In the genomic region with DNA sequence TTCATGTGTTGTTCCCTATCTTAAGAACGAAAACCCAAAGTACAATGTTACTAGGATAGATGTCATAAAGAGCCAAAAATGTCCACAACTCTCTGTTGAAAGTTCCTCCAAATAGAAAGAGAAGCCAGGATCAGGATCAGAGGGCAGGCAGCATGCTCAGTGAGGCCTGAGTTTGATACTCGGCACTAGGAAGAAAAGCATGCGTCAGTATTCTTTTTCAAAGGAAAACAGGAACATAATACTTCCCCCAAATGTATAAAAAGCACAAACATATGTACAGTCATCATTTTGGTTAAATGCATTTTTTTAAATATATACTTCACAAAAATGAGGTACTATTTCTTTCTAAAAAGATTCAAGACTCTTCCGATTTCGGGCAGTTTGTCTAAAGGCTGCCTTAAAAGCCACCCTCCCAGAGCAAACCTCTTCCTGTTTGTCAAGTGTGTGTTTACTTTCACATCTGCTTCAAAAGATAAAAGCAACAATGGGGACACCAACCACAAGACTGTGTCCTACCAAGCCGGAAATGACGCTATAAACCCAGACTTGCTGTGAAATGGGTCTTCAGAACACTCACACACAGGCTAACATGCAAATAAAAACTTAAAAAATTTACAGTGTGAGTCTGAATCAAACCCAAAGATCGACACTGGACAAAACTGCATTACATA, we compare ENCODE assay signal across 10 mouse cellular contexts. TPM values are rescaled to one million over a fixed set of nuclear protein-coding genes. Genes with fewer than 3 reads are reported as not detected.
DNase-seq lines count a peak whose midpoint lies in the region; ATAC-seq and TF ChIP-seq lines count a peak whose summit lies in the region.
"Had no signal": no experiment of that assay in that cellular context is flagged by ENCODE, and none has a peak within 500 bp of the region (broad histone marks: within the 10 kb centered on the region; RNA-seq: fewer than 3 reads in every experiment).

No protein-coding gene starts in this region.

- H3K36me3 ChIP-seq in lung, embryonic 16.5 days (ENCODE audit: control insufficient read depth, insufficient read depth, low read length) = no peaks in the 10 kb centered on the region

- H3K4me3 ChIP-seq in lung, adult 2 months (replicated peaks; ENCODE audit: extremely low read depth, low read depth, low read length) = no peak overlapping the region
- H3K4me3 ChIP-seq in cortical plate, adult 2 months (ENCODE audit: insufficient read depth, low read length) = no peak overlapping the region
- no peak overlapping the region for H3K4me3 ChIP-seq in lung, embryonic 16.5 days (ENCODE audit: low read length)

- peak; percentile 51 to 68 for DNase-seq in lung, adult 18-20 months
- no peak for DNase-seq in lung, adult 2 months
- peak; percentile 67 for DNase-seq in thymus, postnatal 14 days
- no peak for DNase-seq in ovary, postnatal 10 days (ENCODE audit: low spot score)
- DNase-seq in embryo, embryonic 9.5 days (ENCODE audit: extremely low spot score) = no peak
- no peak for DNase-seq in cerebellum, postnatal 36 days

- peak overlapping the region; percentile 33 for H3K27ac ChIP-seq in cortical plate, adult 2 months (ENCODE audit: insufficient read depth, low read length)
- H3K27ac ChIP-seq in lung, embryonic 16.5 days (ENCODE audit: low read length) = peak overlapping the region; percentile 66

- no peak overlapping the region for H3K9ac ChIP-seq in lung, embryonic 16.5 days (ENCODE audit: low read length)

- TF ChIP-seq CTCF in lung, adult 2 months (IDR thresholded peaks at IDR 0.05; ENCODE audit: insufficient read depth, low read length) = no peak
- no peak for TF ChIP-seq CTCF in cortical plate, adult 2 months (IDR thresholded peaks at IDR 0.05; ENCODE audit: extremely low read depth, insufficient read depth, low read length)

- TF ChIP-seq POLR2A in lung, adult 2 months (IDR thresholded peaks at IDR 0.05; ENCODE audit: borderline replicate concordance, extremely low read depth, low read depth, low read length) = no peak
- TF ChIP-seq POLR2A in cortical plate, adult 2 months (IDR thresholded peaks at IDR 0.05; ENCODE audit: extremely low read depth, insufficient read depth, low read length) = no peak

- no peak overlapping the region for H3K4me2 ChIP-seq in lung, embryonic 16.5 days (ENCODE audit: low read depth, low read length)

- WGBS in lung, adult 2 months = 38% methylated on average over 8 of the region's 8 CpGs
- 53% methylated on average over 8 of the region's 8 CpGs for WGBS in lung, embryonic 16.5 days

- peaks cover 29% of the 10 kb centered on the region for H3K4me1 ChIP-seq in lung, adult 2 months (ENCODE audit: control insufficient read depth, insufficient read depth, low read length)
- H3K4me1 ChIP-seq in cortical plate, adult 2 months (ENCODE audit: control insufficient read depth, insufficient read depth, low read length) = peaks cover 1% of the 10 kb centered on the region; the same call in 1 of the 2 replicates
- H3K4me1 ChIP-seq in lung, embryonic 16.5 days (replicated peaks; ENCODE audit: control insufficient read depth, insufficient read depth, low read length) = peaks cover 7% of the 10 kb centered on the region; the same call in 1 of the 2 replicates

- H3K9me3 ChIP-seq in lung, embryonic 16.5 days (ENCODE audit: control insufficient read depth, low read length) = no peaks in the 10 kb centered on the region

- ATAC-seq in lung, embryonic 16.5 days (ENCODE audit: low read depth) = peak; percentile 31; the same call in 1 of the 2 replicates
- ATAC-seq: intestine, embryonic 16.5 days had no signal

- H3K27me3 ChIP-seq in lung, embryonic 16.5 days (ENCODE audit: control insufficient read depth, insufficient read depth, low read depth, low read length) = no peaks in the 10 kb centered on the region

RNA-seq across cellular contexts. Expression of a gene that starts 34.4 kb away (rescaled TPM):
- polyA plus RNA-seq in lung, adult 2 months (2012; rRNA removed) = 0.07 and 0.25 TPM in 2 replicates
- 0.10 and 0.19 TPM in 2 replicates for polyA plus RNA-seq in cortical plate, adult 2 months (2012; rRNA removed)
- polyA plus RNA-seq in lung, embryonic 16.5 days (2015; fragmentation: Nextera tagmentation; extraction: Ambion mirVana) = 0.10 TPM in 1 of 2 replicates, not detected in the other
- polyA plus RNA-seq: intestine, embryonic 16.5 days; neural tube, embryonic 14.5 days had no signal

RNA-seq across cellular contexts. Expression of a gene that starts 35.0 kb away (rescaled TPM):
- 38.3 and 45.3 TPM in 2 replicates for polyA plus RNA-seq in lung, adult 2 months (2012; rRNA removed)
- 36.5 and 37.8 TPM in 2 replicates for polyA plus RNA-seq in cortical plate, adult 2 months (2012; rRNA removed)
- polyA plus RNA-seq in lung, embryonic 16.5 days (2015; fragmentation: Nextera tagmentation; extraction: Ambion mirVana) = 56.8 and 57.7 TPM in 2 replicates

Comparison
In these comparisons a context has a peak if more than half of its experiments do, and no peak if none do; other contexts are left out.
1. DNase-seq: peak in lung, adult 18-20 months (2 of 2) and thymus, postnatal 14 days (single experiment); none in lung, adult 2 months (single experiment), ovary, postnatal 10 days (single experiment), embryo, embryonic 9.5 days (single experiment) and cerebellum, postnatal 36 days (0 of 2).